Mouse (Mus musculus) spleen, postnatal 10 days (tissue): Measurements from ENCODE around the gene Plxna2.
A peak's percentile ranks its signal among the peaks of the same experiment; 100 is the strongest.

Experiments used
- DNase-seq, 2 experiments: peaks; one replicate each; pipeline ENCODE4 v3.0.0; 2021 to 2022; ENCODE audit warnings: low spot score in 2 of 2

Plxna2 gene

GRCm38 (mm10) chr1:194617918-194618317, at the start of gene Plxna2:
Plxna2 (plus strand) TSS chr1:194618218.
- DNase-seq, result no peak

DNA sequence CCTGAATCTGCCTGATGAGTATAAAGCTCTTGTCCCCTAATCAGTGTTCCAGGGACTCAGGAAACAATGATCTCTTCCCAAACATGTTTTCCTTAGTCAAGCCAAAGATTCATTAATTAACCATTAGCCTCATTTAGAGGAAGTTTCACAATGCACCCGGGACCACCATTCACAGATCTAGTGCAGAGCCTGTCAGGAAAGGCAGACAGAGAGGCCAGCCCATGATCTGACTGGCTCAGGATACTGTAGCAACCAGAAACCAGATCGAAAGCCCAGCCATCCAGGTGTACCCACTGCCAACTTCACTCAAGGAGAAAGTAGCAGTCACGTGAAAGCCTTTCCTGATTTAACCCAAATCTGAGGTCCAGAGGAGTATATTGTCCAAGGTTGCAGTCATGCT, 44.1 kb upstream of the Plxna2 start:
- no peak for DNase-seq

DNA sequence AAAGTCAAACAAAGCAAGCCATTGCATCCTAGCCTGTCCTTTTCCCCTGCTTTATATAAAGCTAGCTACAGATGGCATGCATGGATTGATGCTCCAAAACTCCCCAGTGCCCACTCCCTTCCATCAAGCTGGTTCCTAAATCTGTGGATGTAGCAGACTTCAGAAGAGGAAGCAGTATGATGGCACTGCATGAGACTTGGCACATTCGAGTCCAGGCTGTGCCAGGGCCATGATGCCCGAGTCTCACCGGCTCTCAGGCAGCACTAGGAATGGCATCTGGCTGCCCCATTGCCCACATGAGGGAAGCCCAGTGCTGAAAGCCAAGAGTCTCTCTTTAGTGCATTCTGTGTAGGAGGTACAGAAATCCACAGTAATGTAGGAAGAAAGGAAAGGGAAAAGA, 39.7 kb upstream of the Plxna2 start:
- no peak for DNase-seq

- DNase-seq, result no peak
Measured at GRCm38 (mm10) chr1:194580539-194580938, 37.5 kb upstream of the Plxna2 start.

GRCm38 (mm10) chr1:194586670-194587069, 31.3 kb upstream of the Plxna2 start:
- no peak for DNase-seq

- DNase-seq, result no peak
Measured at GRCm38 (mm10) chr1:194587532-194587931, 30.5 kb upstream of the Plxna2 start.

DNA sequence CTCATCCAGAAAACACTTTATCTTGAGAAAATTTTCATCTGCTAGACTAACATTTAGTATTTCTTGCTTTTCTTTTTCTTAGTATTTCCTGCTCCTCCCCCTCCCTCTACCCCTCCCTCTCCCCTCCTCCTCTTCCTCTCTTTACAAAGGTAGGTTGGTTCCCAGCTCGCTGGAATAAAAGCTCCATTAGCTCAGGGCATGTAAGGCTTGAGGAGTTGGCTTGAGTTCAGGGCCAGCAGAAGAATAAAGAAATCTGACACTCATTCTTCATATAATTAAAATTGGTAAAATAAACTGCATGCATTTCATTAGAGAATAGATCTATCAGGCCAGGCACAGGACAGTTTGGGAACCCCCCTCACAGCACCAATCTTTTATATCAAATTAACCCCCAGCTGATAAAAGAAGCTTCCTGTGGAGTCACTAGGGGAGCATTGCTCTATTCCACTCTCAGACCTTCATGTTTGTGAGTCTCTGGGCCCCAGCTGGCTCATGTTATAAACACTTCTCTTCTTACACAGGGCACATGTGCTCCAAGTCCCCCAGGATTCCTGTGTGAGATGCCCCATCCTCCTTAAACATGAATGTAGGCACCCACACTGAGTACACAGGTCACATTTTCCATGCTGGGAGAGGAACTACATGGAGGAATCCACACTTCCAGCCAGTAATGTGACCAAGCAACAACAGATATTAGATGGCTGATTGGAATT, 29.9 kb upstream of the Plxna2 start:
- DNase-seq, result no peak

- DNase-seq, result no peak
Measured at GRCm38 (mm10) chr1:194588711-194589451, 29.1 kb upstream of the Plxna2 start.

GRCm38 (mm10) chr1:194593155-194593554, 24.9 kb upstream of the Plxna2 start:
- no peak for DNase-seq

DNA sequence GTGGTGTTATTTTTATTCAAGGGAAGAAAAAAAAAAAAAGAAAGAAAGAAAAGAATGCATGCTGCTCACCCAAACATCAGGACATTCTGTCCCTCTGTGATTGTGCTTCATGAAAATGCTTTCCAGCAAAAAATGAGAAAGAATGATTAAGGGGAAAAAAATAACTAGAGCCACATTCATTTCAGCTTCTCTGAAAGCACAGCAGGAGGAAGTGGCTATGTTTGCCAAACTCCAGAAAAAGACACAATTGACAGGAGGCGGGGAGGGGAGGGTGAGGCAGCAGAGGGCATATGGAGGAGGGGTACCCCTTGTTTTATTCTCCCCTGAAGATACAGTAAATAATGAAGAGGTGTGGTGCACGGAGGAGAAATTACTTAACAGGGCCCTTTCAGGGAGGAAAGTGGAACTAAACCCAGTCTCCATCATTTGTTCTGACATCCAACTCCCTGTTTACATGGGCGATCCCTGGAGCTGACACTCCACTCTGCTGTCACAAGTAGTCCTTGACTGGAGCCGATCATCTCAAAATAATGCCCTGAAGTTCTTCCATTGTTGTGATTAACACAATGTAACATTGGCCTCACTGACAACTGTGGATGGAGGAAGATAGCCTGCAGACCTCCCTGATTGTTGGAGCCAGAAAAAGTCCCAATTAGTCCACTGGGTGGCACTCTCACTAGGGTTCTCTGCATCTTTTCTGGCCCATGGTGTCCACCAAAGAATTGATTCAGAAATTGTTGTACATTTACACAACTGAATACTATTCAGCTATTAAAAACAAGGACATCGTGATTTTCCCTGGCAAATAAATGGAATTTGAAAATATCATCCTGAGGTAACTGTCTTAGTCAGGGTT, 10.4 kb upstream of the Plxna2 start:
- no peak for DNase-seq

DNA sequence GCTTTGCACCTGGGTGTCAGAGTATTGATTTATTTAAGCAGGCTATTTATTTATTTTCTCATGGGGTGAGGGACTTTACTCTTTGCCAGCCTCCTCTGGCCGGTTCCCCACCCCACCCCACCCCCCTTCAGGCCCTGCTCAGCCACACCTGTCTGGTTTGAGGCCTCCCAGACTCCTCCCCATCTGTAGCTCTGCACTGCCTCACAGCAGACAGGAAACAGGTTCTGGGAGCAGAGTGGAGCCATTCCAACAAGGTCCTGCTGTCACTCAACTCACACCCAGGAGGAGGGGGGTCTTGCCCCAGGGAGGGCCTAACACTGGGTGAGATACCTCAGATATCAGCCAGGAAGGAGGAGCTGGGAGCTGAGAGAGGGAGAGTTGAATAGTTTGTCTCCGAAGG, 7.5 kb upstream of the Plxna2 start:
- no peak for DNase-seq

DNA sequence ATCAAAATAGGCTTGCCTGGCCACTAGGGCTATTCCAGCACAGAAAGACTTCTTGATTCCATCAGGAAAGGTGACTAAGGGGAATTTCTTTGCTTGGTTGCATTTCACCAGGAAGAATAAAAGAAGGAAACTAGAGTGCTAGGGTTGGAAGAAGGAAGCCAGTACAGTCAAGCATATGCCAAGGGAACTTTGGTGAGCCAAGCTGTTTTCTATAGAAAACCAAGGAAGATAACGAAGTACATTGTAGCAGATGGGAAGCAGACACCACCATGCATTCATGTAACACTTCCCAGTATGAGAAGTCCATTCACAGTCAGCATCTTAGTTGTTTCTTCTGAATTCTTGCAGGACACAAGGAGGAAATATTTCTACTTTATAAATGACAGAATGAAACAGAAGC, 5.4 kb upstream of the Plxna2 start:
- DNase-seq, result no peak

DNA sequence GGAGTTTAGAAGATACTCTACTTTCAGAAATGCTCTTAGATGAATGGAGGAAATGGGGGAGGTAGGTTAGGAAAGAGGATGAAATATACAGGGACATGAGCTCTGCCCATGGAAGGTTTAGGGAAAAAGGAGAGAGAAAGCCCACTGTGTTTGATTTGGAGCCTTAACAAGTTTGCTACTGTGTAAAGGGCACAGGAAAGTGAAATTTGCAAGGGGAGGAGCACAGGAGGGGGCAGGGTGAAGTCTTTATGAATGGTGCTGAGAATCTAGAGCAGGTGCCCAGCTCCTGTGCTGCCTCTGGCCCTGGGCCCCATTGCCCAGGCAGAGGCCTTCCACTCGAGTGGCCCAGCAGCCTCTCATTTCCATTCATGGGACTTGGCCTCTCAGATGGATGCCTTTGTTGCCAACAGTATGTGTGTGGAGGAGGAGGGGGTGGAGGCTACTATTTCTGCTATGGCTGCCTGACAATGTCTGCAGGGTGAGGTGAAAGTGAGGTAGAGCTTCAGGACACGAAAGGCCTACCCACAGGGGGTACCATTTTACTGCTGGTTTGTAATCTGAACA, 4.7 kb upstream of the Plxna2 start:
- no peak for DNase-seq

- DNase-seq, result no peak
Measured at GRCm38 (mm10) chr1:194613923-194614830, 3.8 kb upstream of the Plxna2 start.

DNA sequence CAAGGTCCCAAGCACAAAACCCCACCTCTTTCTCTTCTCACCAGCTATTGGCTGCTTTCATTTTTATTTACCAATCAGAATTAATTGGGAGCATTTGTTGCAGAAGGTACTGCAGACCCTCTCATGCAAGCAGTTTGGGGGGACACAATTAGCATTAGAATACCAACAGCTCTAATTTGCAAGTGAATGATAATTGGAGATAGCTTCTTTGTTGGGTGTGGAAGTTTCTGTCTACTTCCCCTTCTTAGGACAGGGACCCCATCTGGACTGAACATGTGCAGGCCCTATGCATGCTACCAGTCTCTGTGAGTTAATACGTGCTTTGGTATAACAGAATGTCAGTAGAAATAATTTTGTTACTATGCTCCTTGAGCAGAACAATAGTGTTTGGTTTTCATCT, 1.9 kb upstream of the Plxna2 start:
- DNase-seq, result no peak

GRCm38 (mm10) chr1:194618841-194619311, 858 bp downstream of the Plxna2 start:
- peak; percentile 51 to 77 for DNase-seq

DNA sequence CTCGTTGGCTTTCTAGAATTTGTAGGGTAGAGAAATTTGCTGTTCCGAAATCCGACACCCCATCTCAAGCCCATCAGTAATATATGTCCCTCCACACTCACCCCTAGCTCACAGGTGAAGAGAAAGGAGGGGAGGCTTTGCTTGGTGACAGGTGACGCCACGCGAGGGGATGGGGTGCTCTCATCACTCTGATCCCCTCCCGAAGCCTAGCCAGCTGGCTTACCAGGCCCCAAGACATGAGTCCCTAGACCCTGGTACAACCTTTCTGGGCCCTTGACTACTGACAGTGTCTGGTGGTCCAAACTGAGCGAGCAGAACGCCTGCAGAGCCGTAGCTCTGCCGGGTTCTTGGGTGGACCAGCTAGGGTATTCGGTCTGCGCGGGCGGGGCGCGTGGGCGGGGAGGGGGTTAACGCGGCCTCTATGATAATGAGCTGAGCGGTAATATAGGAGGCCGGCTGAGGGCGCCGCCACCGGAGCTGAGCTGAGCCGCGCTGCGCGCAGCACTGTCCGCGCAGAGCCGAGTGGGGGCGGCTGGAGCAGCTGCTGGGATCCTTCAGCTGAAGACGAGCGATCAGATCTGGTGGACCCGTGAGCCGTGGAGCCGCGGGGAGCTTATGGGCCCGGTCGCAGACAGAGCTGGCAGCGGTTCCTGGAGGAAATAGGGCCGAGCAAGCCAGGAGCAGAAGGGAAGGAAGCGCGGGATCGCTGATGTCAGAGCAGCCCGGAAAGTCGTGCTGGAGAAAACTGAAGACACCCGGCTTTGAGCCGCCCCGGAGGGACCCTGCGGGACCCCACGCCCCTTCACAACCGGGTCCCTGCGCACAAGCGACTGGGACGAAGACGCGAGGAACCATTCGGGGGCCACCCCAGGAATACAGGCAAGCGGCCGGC, 1.6 kb downstream of the Plxna2 start:
- DNase-seq, result peak; percentile 56 to 74

GRCm38 (mm10) chr1:194620245-194620991, 2.4 kb downstream of the Plxna2 start:
- DNase-seq, result peak; percentile 50 to 55

GRCm38 (mm10) chr1:194622174-194622573, 4.2 kb downstream of the Plxna2 start:
- DNase-seq, result no peak
